Mouse (Mus musculus) myocyte (in vitro differentiated cells): ENCODE data around the gene Cars2.

Experiments
- CEBPB ChIP-seq: IDR thresholded peaks from 2 replicates; pipeline ENCODE4 v1.6.1; 2011; ENCODE audit warnings: mild to moderate bottlenecking, moderate library complexity; ENCODE audit not compliant: poor library complexity, insufficient read depth, severe bottlenecking
- MAX ChIP-seq: IDR thresholded peaks from one replicate; pipeline ENCODE4 v1.6.1; 2011; ENCODE audit warnings: low read depth, mild to moderate bottlenecking, control low read depth
- POLR2A ChIP-seq: IDR thresholded peaks from one replicate; pipeline ENCODE4 v1.6.1; 2011; ENCODE audit warnings: low read depth, mild to moderate bottlenecking, control low read depth, moderate library complexity; ENCODE audit not compliant: insufficient read length
- REST ChIP-seq: IDR thresholded peaks from one replicate; pipeline ENCODE4 v1.6.1; 2011; ENCODE audit warnings: mild to moderate bottlenecking, control low read depth, moderate library complexity; ENCODE audit not compliant: insufficient read depth, insufficient read length
- TCF12 ChIP-seq: IDR thresholded peaks from one replicate; pipeline ENCODE4 v1.6.1; 2011; ENCODE audit warnings: mild to moderate bottlenecking, control low read depth; ENCODE audit not compliant: poor library complexity, insufficient read depth, severe bottlenecking

DNA sequence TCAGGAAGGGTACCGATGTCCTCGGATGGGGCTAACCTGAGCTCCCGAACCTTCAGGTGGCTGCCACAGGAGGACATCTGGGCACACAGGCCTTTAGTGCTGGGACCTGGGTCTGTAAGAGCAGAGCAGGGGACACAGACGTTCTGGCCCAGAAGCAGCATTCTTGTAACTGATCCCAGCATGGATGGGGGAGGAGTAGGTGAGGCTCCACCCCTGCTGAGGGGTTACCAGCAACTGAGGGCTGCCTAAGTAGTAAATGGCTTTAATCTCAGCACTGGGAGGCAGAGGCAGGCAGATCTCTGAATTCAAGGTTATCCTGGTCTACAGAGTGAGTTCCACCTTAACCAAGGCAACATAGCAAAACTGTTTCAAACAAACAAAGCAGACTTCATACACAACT, 7.7 kb downstream of the Cars2 start:
- no peak for TF ChIP-seq MAX
- TF ChIP-seq POLR2A = no peak
- TF ChIP-seq CEBPB = no peak
- TF ChIP-seq TCF12 = no peak
- no peak for TF ChIP-seq REST
